Mouse (Mus musculus) midbrain, embryonic 13.5 days (tissue): ENCODE measurements around the gene Acot2. TPM values are rescaled to one million over a fixed set of nuclear protein-coding genes. Genes with fewer than 3 reads are reported as not detected.
"Not testable (repeated sequence)": the region's sequence is repeated elsewhere in the genome, so short reads cannot be mapped to it uniquely, and the experiment has no call there.

Source experiments
- ATAC-seq: fragments of 200-750 bp; cut with Nextera tagmentation; 2 replicates; pipeline ENCODE4 v1.8.0; 2017; ENCODE audit warnings: mild to moderate bottlenecking, moderate TSS enrichment, moderate library complexity
- H3K27ac ChIP-seq: fragments of 300-500 bp; sonication (generic); 2 replicates; pipeline ENCODE4 v1.5.1; 2015; ENCODE audit warnings: inconsistent platforms, mild to moderate bottlenecking, moderate library complexity
- H3K27me3 ChIP-seq: fragments of 300-500 bp; sonication (generic); 2 replicates; pipeline ENCODE4 v1.6.1; 2015; ENCODE audit warnings: mild to moderate bottlenecking, inconsistent platforms
- H3K36me3 ChIP-seq: fragments of 300-500 bp; sonication (generic); 2 replicates; pipeline ENCODE4 v1.6.1; 2015; ENCODE audit warnings: mild to moderate bottlenecking, inconsistent platforms
- H3K4me1 ChIP-seq: fragments of 300-500 bp; sonication (generic); replicated peaks from 2 replicates; pipeline ENCODE4 v1.6.1; 2015; ENCODE audit warnings: inconsistent platforms
- H3K4me2 ChIP-seq: fragments of 300-500 bp; sonication (generic); replicated peaks from 2 replicates; pipeline ENCODE4 v1.6.1; 2015; ENCODE audit warnings: moderate library complexity, mild to moderate bottlenecking, inconsistent platforms
- H3K4me3 ChIP-seq: fragments of 300-500 bp; sonication (generic); replicated peaks from 2 replicates; pipeline ENCODE4 v1.5.1; 2015; ENCODE audit warnings: mild to moderate bottlenecking, inconsistent platforms
- H3K9ac ChIP-seq: fragments of 300-500 bp; sonication (generic); replicated peaks from 2 replicates; pipeline ENCODE4 v1.6.1; 2015; ENCODE audit warnings: mild to moderate bottlenecking, inconsistent platforms
- H3K9me3 ChIP-seq: fragments of 300-500 bp; sonication (generic); 2 replicates; pipeline ENCODE4 v1.6.1; 2016; ENCODE audit warnings: mild to moderate bottlenecking, inconsistent platforms
- WGBS: fragments of 180-500 bp; shearing (Covaris S2); methylation state at CpG from one replicate; pipeline ENCODE4 v1.1.7; 2015; 5-methylcytosine and 5-hydroxymethylcytosine counted together
- polyA plus RNA-seq: library from polyadenylated mRNA; unstranded; fragments of >200 nt; fragmentation: Nextera tagmentation; extraction: Ambion mirVana; gene quantifications from 2 replicates; pipeline ENCODE4 v1.2.1, GENCODE M21; 2015

Gene Acot2
- polyA plus RNA-seq = 10.6 and 11.8 TPM in 2 replicates

DNA sequence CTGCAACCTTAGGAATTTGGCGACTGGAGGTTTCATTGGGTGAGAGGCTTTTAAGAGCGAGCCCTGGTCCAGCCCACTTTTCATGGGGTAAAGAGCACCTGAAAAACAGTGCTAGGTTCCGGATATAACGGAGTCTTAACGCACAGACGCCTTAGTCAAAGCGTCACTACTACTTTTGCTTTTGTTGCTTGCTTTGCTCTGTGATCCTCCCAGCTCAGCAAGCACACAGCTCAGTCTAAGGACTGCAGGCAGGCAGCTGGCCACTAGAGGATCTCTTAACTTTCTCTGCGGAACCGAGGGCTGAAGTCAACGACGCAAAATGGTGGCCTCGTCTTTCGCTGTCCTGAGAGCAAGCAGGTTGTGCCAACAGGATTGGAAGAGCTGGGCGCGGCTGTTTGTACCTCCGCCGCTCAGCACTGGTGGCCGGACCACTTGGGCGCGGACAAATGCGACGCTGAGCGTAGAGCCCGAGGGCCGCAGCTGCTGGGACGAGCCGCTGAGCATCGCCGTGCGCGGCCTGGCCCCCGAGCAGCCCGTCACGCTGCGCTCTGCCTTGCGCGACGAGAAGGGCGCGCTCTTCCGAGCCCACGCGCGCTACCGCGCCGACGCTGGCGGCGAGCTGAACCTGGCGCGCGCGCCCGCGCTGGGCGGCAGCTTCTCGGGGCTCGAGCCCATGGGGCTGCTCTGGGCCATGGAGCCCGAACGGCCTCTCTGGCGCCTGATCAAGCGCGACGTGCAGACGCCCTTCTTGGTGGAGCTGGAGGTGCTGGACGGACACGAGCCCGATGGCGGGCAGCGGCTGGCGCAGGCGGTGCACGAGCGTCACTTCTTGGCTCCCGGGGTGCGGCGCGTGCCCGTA lies at the start of gene Acot2:
Gene Acot2, plus strand, starts transcription at position 279 of the 859 bp plus-strand sequence.
- Histone ChIP-seq H3K9me3 (no peaks in the 10 kb centered on the region), H3K4me2 (peak within 1 kb of the TSS; percentile 63), H3K27ac (peak within 1 kb of the TSS; percentile 93), H3K4me3 (peak within 1 kb of the TSS; percentile 61), H3K27me3 (no peaks in the 10 kb centered on the region), H3K9ac (peak within 1 kb of the TSS; percentile 76), H3K36me3 (no peaks in the 10 kb centered on the region), H3K4me1 (peaks cover 9% of the 10 kb centered on the region)
- peak; percentile 96 for ATAC-seq
- WGBS = under 1% methylated on average over 80 of the region's 80 CpGs

DNA sequence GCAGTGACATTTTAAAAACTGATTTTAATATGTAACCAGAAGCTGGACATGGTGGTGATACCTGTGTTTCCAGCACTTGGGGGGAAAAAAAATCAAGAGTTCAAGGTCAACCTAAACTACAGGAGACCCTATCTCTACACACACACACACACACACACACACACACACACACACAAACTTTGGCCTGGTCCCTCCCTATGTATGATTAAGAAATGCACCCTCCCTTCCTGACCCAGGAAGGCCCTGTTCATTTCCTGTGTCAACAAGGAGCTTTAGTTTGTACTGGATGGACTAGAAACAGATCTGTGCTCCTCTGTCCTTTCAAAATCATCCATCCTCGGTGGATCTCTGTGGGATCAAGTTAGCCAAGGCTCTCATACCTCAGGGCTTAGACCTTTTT lies 49.1 kb upstream of the Acot2 start:
- 36% methylated on average over 1 of the region's 1 CpGs for WGBS
- not testable (repeated sequence) for ATAC-seq, H3K9ac ChIP-seq, H3K36me3 ChIP-seq, H3K27ac ChIP-seq, H3K27me3 ChIP-seq, H3K4me2 ChIP-seq, H3K4me3 ChIP-seq, H3K4me1 ChIP-seq, H3K9me3 ChIP-seq

DNA sequence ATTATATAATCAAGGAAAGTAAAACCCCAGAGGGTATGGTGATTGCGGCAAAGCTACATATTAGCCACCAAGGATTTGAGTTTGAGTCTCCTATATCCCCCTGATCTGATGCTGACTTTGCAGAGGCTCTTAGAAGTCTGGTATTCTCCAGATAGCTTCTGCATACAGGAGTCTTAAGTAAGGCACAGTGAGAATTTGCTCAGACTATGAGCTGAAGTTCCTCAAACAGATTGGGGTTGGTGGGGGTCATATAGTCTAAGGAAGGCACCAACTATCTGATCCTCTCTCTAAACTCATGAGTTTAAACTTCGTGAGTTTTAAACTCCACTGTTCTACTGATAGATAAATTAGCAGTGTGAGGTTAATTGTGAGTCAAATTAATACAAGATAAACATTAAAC lies 48.3 kb upstream of the Acot2 start:
- Histone ChIP-seq H3K4me1 (0 out of 2 replicates have a peak, but pooled peaks cover 4% of the 10 kb centered on the region), H3K27ac (no peak overlapping the region), H3K4me3 (no peak overlapping the region), H3K27me3 (no peaks in the 10 kb centered on the region), H3K9ac (no peak overlapping the region), H3K4me2 (no peak overlapping the region), H3K36me3 (no peaks in the 10 kb centered on the region), H3K9me3 (no peaks in the 10 kb centered on the region)
- WGBS = 68% methylated on average over 2 of the region's 2 CpGs
- ATAC-seq = no peak

DNA sequence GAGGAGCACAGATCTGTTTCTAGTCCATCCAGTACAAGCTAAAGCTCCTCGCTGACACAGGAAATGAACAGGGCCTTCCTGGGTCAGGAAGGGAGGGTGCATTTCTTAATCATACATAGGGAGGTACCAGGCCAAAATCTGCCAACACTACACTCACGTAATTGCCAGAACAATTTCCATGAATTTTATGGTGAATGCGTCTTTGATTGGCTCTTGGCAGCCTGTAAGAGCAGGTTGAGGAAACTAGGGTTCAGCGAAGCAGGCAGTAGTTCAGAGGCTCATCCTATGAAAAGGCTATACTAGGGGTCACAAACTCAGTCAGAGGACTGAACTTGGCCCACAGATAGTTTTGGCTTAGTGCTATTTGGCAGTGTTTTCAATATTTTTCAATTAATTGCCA lies 47.6 kb upstream of the Acot2 start:
- H3K4me2 ChIP-seq = no peak overlapping the region
- H3K9ac ChIP-seq = no peak overlapping the region
- no peaks in the 10 kb centered on the region for H3K36me3 ChIP-seq
- H3K27me3 ChIP-seq = no peaks in the 10 kb centered on the region
- no peak for ATAC-seq
- H3K4me1 ChIP-seq = 0 out of 2 replicates have a peak, but pooled peaks cover 4% of the 10 kb centered on the region
- H3K27ac ChIP-seq = no peak overlapping the region
- no peaks in the 10 kb centered on the region for H3K9me3 ChIP-seq
- WGBS = 38% methylated on average over 4 of the region's 4 CpGs
- H3K4me3 ChIP-seq = no peak overlapping the region

DNA sequence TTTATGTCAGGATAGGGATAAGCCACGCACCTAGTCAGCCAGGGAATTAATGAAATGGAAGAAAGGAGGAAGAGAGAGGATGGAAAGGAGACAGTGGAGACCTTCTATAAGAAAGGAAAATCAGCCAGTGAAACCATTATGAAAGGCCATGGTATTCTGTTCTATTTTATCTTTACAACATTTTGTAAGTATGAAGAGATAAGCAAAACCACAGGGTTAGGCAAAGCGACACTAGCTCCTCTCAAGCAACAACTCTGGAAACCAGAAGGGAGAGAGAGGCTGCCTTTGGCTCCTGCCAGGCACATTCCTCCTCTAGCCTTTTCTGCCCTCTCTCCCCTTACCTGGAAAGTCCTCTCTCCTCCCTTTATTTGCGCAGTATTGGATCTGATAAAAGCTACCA lies 45.7 kb upstream of the Acot2 start:
- H3K36me3 ChIP-seq = no peaks in the 10 kb centered on the region
- H3K27ac ChIP-seq = no peak overlapping the region
- no peak overlapping the region for H3K4me2 ChIP-seq
- H3K4me3 ChIP-seq = no peak overlapping the region
- no peak for ATAC-seq
- no peaks in the 10 kb centered on the region for H3K9me3 ChIP-seq
- no peak overlapping the region for H3K9ac ChIP-seq
- 81% methylated on average over 3 of the region's 3 CpGs for whole genome bisulfite sequencing
- H3K27me3 ChIP-seq = no peaks in the 10 kb centered on the region
- H3K4me1 ChIP-seq = 0 out of 2 replicates have a peak, but pooled peaks cover 4% of the 10 kb centered on the region

DNA sequence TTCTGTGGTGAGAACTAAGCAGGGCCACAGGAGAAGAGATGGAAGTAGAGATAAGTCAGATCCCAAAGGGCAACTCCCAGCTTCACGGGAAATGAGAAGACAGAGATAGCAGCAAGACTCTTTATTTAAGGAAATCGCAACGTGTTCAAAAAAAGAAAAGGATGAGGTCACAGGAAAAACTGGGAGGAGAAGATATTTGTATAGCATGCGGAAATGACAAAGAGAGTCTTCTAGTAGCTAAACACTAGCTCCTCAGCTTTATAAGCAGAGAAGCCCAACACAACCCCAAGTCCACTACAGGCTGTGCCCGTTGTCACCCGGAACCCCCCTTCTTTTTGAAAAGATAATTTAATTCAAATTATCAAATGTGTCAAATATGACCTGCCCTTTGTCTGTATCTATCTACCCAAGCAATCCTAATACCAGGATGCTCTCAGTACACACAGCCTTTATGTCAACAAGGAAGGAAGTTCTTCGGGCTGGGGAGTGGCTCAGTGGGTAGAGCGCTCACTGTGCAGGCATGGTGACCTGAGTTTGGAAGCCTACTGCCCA lies 40.3 kb upstream of the Acot2 start:
- no peaks in the 10 kb centered on the region for H3K9me3 ChIP-seq
- peaks cover 5% of the 10 kb centered on the region for H3K36me3 ChIP-seq
- no peaks in the 10 kb centered on the region for H3K27me3 ChIP-seq
- no peak overlapping the region for H3K4me2 ChIP-seq
- 92% methylated on average over 8 of the region's 8 CpGs for WGBS
- no peak overlapping the region for H3K27ac ChIP-seq
- no peak for ATAC-seq
- no peak overlapping the region for H3K9ac ChIP-seq
- no peak overlapping the region for H3K4me3 ChIP-seq
- peaks cover 17% of the 10 kb centered on the region for H3K4me1 ChIP-seq

DNA sequence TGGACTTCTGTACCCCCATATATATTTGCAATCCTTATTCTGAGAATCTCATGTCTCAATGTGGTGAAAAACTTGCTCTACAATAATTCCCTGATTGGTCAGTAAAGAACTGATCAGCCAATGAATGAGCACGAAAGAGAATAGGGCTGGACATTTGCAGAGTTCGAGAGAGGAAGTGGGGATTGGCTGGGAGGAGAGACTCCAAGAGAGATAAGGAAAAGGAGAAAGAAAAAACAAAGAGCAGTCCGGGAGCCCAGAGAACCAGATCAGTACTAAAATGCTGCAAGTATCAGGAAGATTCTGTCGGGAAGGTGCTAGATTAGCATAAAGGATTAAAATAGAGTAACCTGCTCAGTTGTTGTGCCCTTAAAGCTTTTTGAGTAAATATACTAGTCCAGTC lies 38.6 kb upstream of the Acot2 start:
- Histone ChIP-seq H3K9me3 (no peaks in the 10 kb centered on the region), H3K9ac (no peak overlapping the region), H3K27ac (no peak overlapping the region), H3K36me3 (peaks cover 13% of the 10 kb centered on the region), H3K4me3 (no peak overlapping the region), H3K27me3 (no peaks in the 10 kb centered on the region), H3K4me2 (no peak overlapping the region), H3K4me1 (peaks cover 33% of the 10 kb centered on the region)
- 82% methylated on average over 4 of the region's 4 CpGs for WGBS
- ATAC-seq = no peak

DNA sequence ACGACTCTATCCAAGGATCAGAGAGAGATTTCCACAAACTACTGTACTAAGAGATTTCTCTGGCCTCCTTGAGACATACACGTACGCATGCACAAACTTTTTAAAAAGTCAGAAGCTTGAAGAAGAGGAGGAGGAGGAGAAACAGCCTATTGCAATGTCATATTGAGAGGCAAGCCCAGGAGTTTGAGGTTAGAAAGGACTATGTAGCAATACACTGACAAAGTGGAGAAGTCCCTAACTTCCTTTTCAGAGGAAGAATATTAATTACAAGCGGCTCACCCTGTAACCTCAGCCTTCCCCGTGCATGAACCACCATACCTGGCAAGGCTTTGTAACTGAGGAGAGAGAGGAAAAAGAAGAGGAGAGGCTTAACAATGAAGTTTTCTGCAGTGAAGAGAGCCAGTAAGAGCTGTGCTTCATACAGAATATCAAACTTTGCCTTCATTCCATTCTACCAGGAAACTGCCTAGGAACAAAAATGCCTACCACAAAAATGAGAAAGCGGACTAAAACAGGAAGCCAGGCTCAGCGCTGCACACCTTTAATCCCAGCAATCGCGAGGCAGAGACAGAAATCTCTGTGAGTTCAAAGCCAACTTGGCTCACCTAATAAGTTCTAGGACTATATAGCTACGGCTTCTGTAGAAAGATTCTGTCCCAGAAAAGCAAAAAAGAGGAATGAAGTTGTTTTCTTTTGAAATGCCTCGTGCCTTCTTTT lies 37.7 kb upstream of the Acot2 start:
- Histone ChIP-seq H3K4me1 (peaks cover 39% of the 10 kb centered on the region), H3K4me2 (peak overlapping the region; percentile 89), H3K27me3 (no peaks in the 10 kb centered on the region), H3K36me3 (peaks cover 13% of the 10 kb centered on the region), H3K4me3 (peak overlapping the region; percentile 94), H3K9me3 (no peaks in the 10 kb centered on the region), H3K27ac (no peak overlapping the region), H3K9ac (peak overlapping the region; percentile 28)
- ATAC-seq = no peak
- 34% methylated on average over 11 of the region's 11 CpGs for WGBS

DNA sequence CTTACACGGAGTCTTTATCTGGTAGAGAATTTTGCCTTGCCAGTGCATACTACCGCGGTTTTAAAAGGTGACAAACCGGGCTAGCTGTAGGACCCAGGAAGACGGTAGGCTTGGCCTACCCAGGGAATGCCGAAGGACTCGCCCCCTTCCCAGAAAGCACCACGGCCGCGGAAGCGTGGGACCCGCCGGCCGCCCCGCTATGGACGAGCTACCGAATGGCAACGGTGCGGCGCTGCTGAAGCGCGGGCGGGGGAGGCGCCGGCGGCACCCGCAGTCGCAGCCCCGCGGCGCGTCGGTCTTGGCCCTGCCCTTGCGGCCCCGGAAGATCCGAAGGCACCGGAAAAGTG lies 37.2 kb upstream of the Acot2 start, which contains the start of gene Riox1:
Gene Riox1, plus strand, starts transcription at position 116 of the 347 bp plus-strand sequence.
- Histone ChIP-seq H3K9me3 (no peaks in the 10 kb centered on the region), H3K27ac (peak within 1 kb of the TSS; percentile 89), H3K4me1 (peaks cover 42% of the 10 kb centered on the region), H3K27me3 (no peaks in the 10 kb centered on the region), H3K4me3 (peak within 1 kb of the TSS; percentile 94), H3K9ac (peak within 1 kb of the TSS; percentile 88), H3K4me2 (peak within 1 kb of the TSS; percentile 89), H3K36me3 (peaks cover 16% of the 10 kb centered on the region)
- peak; percentile 97 for ATAC-seq
- WGBS = under 1% methylated on average over 36 of the region's 37 CpGs

DNA sequence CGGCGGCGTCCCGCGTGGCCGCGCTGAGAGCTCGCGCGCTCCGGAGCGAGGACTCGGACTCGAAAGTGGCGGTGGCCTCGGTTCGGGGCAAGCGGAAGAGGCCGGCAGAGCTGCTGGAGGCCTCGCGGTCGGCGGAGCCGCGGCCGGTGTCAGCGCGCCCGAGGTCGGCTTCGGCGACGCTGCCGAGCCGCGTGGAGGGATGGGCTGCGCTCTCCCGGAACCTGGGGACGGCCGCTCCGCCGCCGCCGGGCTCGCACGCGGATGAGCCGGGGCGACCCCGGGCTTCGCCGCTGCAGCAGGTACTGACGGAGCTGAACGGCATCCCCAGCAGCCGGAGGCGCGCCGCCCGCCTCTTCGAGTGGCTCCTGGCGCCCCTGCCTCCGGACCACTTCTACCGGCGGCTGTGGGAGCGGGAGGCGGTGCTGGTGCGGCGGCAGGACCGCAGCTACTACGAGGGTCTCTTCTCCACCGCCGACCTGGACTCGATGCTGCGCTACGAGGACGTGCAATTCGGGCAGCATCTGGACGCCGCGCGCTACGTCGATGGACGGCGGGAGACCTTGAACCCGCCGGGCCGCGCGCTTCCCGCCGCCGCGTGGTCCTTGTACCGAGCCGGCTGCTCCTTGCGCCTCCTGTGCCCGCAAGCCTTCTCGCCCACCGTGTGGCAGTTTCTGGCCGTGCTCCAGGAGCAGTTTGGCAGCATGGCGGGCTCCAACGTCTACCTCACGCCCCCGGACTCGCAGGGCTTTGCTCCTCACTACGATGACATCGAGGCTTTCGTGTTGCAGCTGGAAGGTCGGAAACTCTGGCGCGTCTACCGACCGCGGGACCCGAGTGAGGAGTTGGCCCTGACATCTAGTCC lies 36.6 kb upstream of the Acot2 start:
- peak overlapping the region; percentile 89 for H3K27ac ChIP-seq
- ATAC-seq = peak; percentile 78
- peak overlapping the region; percentile 94 for H3K4me3 ChIP-seq
- H3K9me3 ChIP-seq = no peaks in the 10 kb centered on the region
- no peaks in the 10 kb centered on the region for H3K27me3 ChIP-seq
- H3K4me1 ChIP-seq = peaks cover 44% of the 10 kb centered on the region
- H3K36me3 ChIP-seq = peaks cover 18% of the 10 kb centered on the region
- WGBS = under 1% methylated on average over 99 of the region's 116 CpGs
- peak overlapping the region; percentile 89 for H3K4me2 ChIP-seq
- H3K9ac ChIP-seq = peak overlapping the region; percentile 88

DNA sequence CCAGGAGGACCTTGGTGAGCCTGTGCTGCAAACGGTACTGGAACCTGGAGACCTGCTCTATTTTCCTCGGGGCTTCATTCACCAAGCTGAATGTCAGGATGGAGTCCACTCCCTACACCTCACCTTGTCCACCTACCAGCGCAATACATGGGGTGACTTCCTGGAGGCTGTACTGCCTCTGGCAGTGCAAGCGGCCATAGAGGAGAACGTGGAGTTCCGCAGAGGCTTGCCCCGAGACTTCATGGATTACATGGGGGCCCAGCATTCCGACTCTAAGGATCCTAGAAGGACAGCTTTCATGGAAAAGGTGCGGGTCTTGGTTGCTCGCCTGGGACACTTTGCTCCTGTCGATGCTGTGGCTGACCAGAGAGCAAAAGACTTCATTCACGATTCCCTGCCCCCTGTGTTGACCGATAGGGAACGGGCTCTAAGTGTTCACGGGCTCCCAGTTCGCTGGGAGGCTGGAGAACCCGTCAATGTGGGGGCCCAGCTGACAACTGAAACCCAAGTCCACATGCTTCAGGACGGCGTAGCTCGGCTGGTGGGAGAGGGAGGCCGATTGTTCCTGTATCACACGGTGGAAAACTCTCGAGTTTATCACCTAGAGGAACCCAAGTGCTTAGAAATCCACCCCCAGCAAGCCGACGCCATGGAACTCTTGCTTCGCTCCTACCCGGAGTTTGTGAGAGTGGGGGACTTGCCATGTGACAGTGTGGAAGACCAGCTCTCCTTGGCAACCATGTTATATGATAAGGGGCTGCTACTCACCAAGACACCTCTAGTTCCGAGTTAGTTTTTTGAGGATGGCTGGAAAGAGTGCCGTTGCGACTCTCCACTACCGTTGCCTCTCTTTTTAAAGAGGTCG lies 35.7 kb upstream of the Acot2 start:
- WGBS = 70% methylated on average over 32 of the region's 32 CpGs
- Histone ChIP-seq H3K9me3 (no peaks in the 10 kb centered on the region), H3K4me3 (peak overlapping the region; percentile 94), H3K4me2 (peak overlapping the region; percentile 89), H3K27ac (no peak overlapping the region), H3K36me3 (peaks cover 22% of the 10 kb centered on the region), H3K4me1 (peaks cover 44% of the 10 kb centered on the region), H3K27me3 (no peaks in the 10 kb centered on the region), H3K9ac (peak overlapping the region; percentile 88)
- ATAC-seq = no peak
